ENCODE assay signal across 8 mouse cellular contexts in genomic region chr12:111423570-111424129, GRCm38 (mm10). TPM values are rescaled to one million over a fixed set of nuclear protein-coding genes. Genes with fewer than 3 reads are reported as not detected.
DNase-seq lines count a peak whose midpoint lies in the region; ATAC-seq lines count a peak whose summit lies in the region.
"Had no signal": no experiment of that assay in that cellular context is flagged by ENCODE, and none has a peak within 500 bp of the region (broad histone marks: within the 10 kb centered on the region; RNA-seq: fewer than 3 reads in every experiment).

No protein-coding gene starts in this region.

- no peak for ATAC-seq in lung, embryonic 15.5 days (ENCODE audit: borderline replicate concordance, extremely low read depth, low FRiP score, low TSS enrichment)
- ATAC-seq in forebrain, embryonic 14.5 days, result no peak
- no peak for ATAC-seq in limb, embryonic 13.5 days (ENCODE audit: low FRiP score, low read depth)
- ATAC-seq in stomach, embryonic 15.5 days (ENCODE audit: insufficient read depth, low FRiP score, low read depth), result no peak
- ATAC-seq: Patski had no signal

- no peaks in the 10 kb centered on the region for H3K36me3 ChIP-seq in lung, embryonic 15.5 days
- H3K36me3 ChIP-seq in forebrain, embryonic 14.5 days (ENCODE audit: control insufficient read depth, insufficient read depth, low read length), result no peaks in the 10 kb centered on the region
- no peaks in the 10 kb centered on the region for H3K36me3 ChIP-seq in limb, embryonic 13.5 days
- H3K36me3 ChIP-seq in stomach, embryonic 15.5 days, result no peaks in the 10 kb centered on the region

- peaks cover 66% of the 10 kb centered on the region for H3K27me3 ChIP-seq in lung, embryonic 15.5 days
- H3K27me3 ChIP-seq in forebrain, embryonic 14.5 days (replicated peaks; ENCODE audit: control insufficient read depth, insufficient read depth, low read length), result peaks cover 67% of the 10 kb centered on the region
- peaks cover 99% of the 10 kb centered on the region for H3K27me3 ChIP-seq in limb, embryonic 13.5 days
- H3K27me3 ChIP-seq in stomach, embryonic 15.5 days (replicated peaks), result peaks cover 55% of the 10 kb centered on the region
- H3K27me3 ChIP-seq: Patski had no signal

- no peak for DNase-seq in lung, adult 18-20 months
- DNase-seq in forebrain, embryonic 14.5 days (ENCODE audit: low spot score), result no peak
- no peak for DNase-seq in left cerebral cortex, postnatal 4 days
- DNase-seq in B cell, adult 2 months, result no peak

- peak overlapping the region; percentile 41 for H3K4me2 ChIP-seq in lung, embryonic 15.5 days
- peak overlapping the region; percentile 45 for H3K4me2 ChIP-seq in forebrain, embryonic 14.5 days (ENCODE audit: low read length)
- H3K4me2 ChIP-seq in limb, embryonic 13.5 days (replicated peaks), result peak overlapping the region; percentile 63
- H3K4me2 ChIP-seq in stomach, embryonic 15.5 days, result peak overlapping the region; percentile 10

- 11% methylated on average over 43 of the region's 43 CpGs for WGBS in lung, embryonic 15.5 days
- WGBS in forebrain, embryonic 14.5 days, result under 1% methylated on average over 43 of the region's 43 CpGs
- 5% methylated on average over 43 of the region's 43 CpGs for WGBS in limb, embryonic 13.5 days
- WGBS in stomach, embryonic 15.5 days, result 13% methylated on average over 43 of the region's 43 CpGs

- H3K9me3 ChIP-seq in lung, embryonic 15.5 days, result no peaks in the 10 kb centered on the region
- no peaks in the 10 kb centered on the region for H3K9me3 ChIP-seq in forebrain, embryonic 14.5 days (replicated peaks; ENCODE audit: control insufficient read depth, low read length)
- H3K9me3 ChIP-seq in limb, embryonic 13.5 days, result no peaks in the 10 kb centered on the region
- no peaks in the 10 kb centered on the region for H3K9me3 ChIP-seq in stomach, embryonic 15.5 days

- intact Hi-C loops in left cerebral cortex, postnatal 4 days (cut with DNase I), result no loop called here

- H3K4me3 ChIP-seq in lung, embryonic 15.5 days, result 0 out of 2 replicates have a peak overlapping the region, but pooled peaks have one; percentile 5
- peak overlapping the region; percentile 24 for H3K4me3 ChIP-seq in forebrain, embryonic 14.5 days (ENCODE audit: low read depth, low read length)
- peak overlapping the region; percentile 36 for H3K4me3 ChIP-seq in limb, embryonic 13.5 days
- H3K4me3 ChIP-seq in stomach, embryonic 15.5 days (replicated peaks), result peak overlapping the region; percentile 19

- no peak overlapping the region for H3K9ac ChIP-seq in lung, embryonic 15.5 days
- H3K9ac ChIP-seq in forebrain, embryonic 14.5 days (ENCODE audit: low read length), result peak overlapping the region; percentile 37; the same call in 1 of the 2 replicates
- H3K9ac ChIP-seq in limb, embryonic 13.5 days, result 0 out of 2 replicates have a peak overlapping the region, but pooled peaks have one; percentile 13
- no peak overlapping the region for H3K9ac ChIP-seq in stomach, embryonic 15.5 days

- H3K27ac ChIP-seq in lung, embryonic 15.5 days, result no peak overlapping the region
- no peak overlapping the region for H3K27ac ChIP-seq in forebrain, embryonic 14.5 days (ENCODE audit: low read depth, low read length)
- H3K27ac ChIP-seq in limb, embryonic 13.5 days, result no peak overlapping the region
- H3K27ac ChIP-seq in stomach, embryonic 15.5 days, result no peak overlapping the region

- H3K4me1 ChIP-seq in lung, embryonic 15.5 days, result peaks cover 43% of the 10 kb centered on the region
- peaks cover 9% of the 10 kb centered on the region for H3K4me1 ChIP-seq in forebrain, embryonic 14.5 days (ENCODE audit: control insufficient read depth, insufficient read depth, low read length)
- peaks cover 31% of the 10 kb centered on the region for H3K4me1 ChIP-seq in limb, embryonic 13.5 days
- H3K4me1 ChIP-seq in stomach, embryonic 15.5 days, result peaks cover 20% of the 10 kb centered on the region

RNA-seq across cellular contexts. Expression of gene Exoc3l4, which starts 6.8 kb away (rescaled TPM):
- polyA plus RNA-seq in lung, embryonic 15.5 days (2015; fragmentation: Nextera tagmentation; extraction: Ambion mirVana), result 11.7 and 13.5 TPM in 2 replicates
- 2.2 and 2.7 TPM in 2 replicates for polyA plus RNA-seq in forebrain, embryonic 14.5 days (2014; fragmentation: Nextera tagmentation; extraction: Ambion mirVana)
- 6.6 and 6.9 TPM in 2 replicates for polyA plus RNA-seq in limb, embryonic 13.5 days (2015; fragmentation: Nextera tagmentation; extraction: Ambion mirVana)
- 8.5 and 8.7 TPM in 2 replicates for polyA plus RNA-seq in stomach, embryonic 15.5 days (2015; fragmentation: Nextera tagmentation; extraction: Ambion mirVana)
- total RNA-seq in left cerebral cortex, postnatal 4 days (2021), result 1 to 10 TPM in 1 of 2 experiments, under 1 TPM in 1; 0.62 to 1.6 TPM

RNA-seq across cellular contexts. Expression of gene Lbhd2, which starts 17.0 kb away (rescaled TPM):
- polyA plus RNA-seq in lung, embryonic 15.5 days (2015; fragmentation: Nextera tagmentation; extraction: Ambion mirVana), result 0.50 and 0.93 TPM in 2 replicates
- polyA plus RNA-seq in forebrain, embryonic 14.5 days (2014; fragmentation: Nextera tagmentation; extraction: Ambion mirVana), result 2.4 and 2.8 TPM in 2 replicates
- 9.5 and 13.8 TPM in 2 replicates for polyA plus RNA-seq in limb, embryonic 13.5 days (2015; fragmentation: Nextera tagmentation; extraction: Ambion mirVana)
- polyA plus RNA-seq in stomach, embryonic 15.5 days (2015; fragmentation: Nextera tagmentation; extraction: Ambion mirVana), result 1.4 and 1.7 TPM in 2 replicates
- total RNA-seq in left cerebral cortex, postnatal 4 days (2021), result 1 to 10 TPM; 1.4 to 4.0 TPM
- polyA plus RNA-seq: Patski had no signal

RNA-seq across cellular contexts. Expression of gene Tnfaip2, which starts 18.6 kb away (rescaled TPM):
- polyA plus RNA-seq in lung, embryonic 15.5 days (2015; fragmentation: Nextera tagmentation; extraction: Ambion mirVana), result 4.3 and 4.5 TPM in 2 replicates
- polyA plus RNA-seq in forebrain, embryonic 14.5 days (2014; fragmentation: Nextera tagmentation; extraction: Ambion mirVana), result 0.28 and 1.1 TPM in 2 replicates
- polyA plus RNA-seq in limb, embryonic 13.5 days (2015; fragmentation: Nextera tagmentation; extraction: Ambion mirVana), result 7.4 and 7.8 TPM in 2 replicates
- polyA plus RNA-seq in stomach, embryonic 15.5 days (2015; fragmentation: Nextera tagmentation; extraction: Ambion mirVana), result 8.5 and 13.5 TPM in 2 replicates
- total RNA-seq in left cerebral cortex, postnatal 4 days (2021), result under 1 TPM; 0.38 to 0.50 TPM

RNA-seq across cellular contexts. Expression of gene Cdc42bpb, which starts 46.1 kb away (rescaled TPM):
- 31.8 and 32.2 TPM in 2 replicates for polyA plus RNA-seq in lung, embryonic 15.5 days (2015; fragmentation: Nextera tagmentation; extraction: Ambion mirVana)
- polyA plus RNA-seq in forebrain, embryonic 14.5 days (2014; fragmentation: Nextera tagmentation; extraction: Ambion mirVana), result 28.8 and 34.6 TPM in 2 replicates
- polyA plus RNA-seq in limb, embryonic 13.5 days (2015; fragmentation: Nextera tagmentation; extraction: Ambion mirVana), result 26.5 and 32.4 TPM in 2 replicates
- 32.5 and 34.2 TPM in 2 replicates for polyA plus RNA-seq in stomach, embryonic 15.5 days (2015; fragmentation: Nextera tagmentation; extraction: Ambion mirVana)
- total RNA-seq in left cerebral cortex, postnatal 4 days (2021), result 100 to 1,000 TPM; 153 to 168 TPM

Comparison
In these comparisons a context has a peak if more than half of its experiments do, and no peak if none do; other contexts are left out.
1. H3K4me2 ChIP-seq: peak in every context shown above with its lines; median percentile 63 in limb, embryonic 13.5 days; 45 in forebrain, embryonic 14.5 days; 41 in lung, embryonic 15.5 days; 10 in stomach, embryonic 15.5 days.
2. H3K9ac ChIP-seq: peak in forebrain, embryonic 14.5 days (single experiment) and limb, embryonic 13.5 days (single experiment); none in lung, embryonic 15.5 days (single experiment) and stomach, embryonic 15.5 days (single experiment).
3. Peak in every context shown above with its lines, with median percentiles within 50 percentile points of each other: H3K4me3 ChIP-seq.